In the genomic region with DNA sequence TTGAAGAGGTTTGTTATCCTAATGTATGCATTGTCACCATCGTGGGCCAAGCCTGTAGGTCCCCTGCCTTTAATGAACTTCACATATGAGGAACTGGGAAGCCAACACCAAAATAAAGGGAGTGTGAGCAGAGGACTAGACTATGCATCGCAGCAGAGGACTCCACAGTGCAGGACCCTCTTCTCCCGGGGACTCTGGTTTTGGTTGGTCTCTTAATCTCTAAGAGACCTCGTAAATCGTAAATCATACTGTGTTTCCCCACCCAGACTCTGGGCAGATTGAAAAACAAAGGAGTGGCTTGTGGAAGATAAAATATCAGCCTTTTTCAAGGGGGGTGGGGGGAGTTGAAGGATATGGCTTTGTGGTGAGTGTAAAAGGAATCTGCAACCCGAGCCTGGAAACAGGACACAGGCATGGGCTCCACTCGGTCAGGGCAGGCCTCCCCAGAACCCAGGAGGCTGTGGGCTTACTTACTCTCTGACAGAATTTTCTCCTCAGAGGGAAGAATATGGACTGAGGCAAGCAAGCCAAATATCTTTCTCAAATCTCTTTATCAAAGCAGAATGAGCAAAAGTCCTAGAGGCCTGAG, we compare ENCODE assay signal across 20 mouse cellular contexts.
DNase-seq lines count a peak whose midpoint lies in the region; ATAC-seq and TF ChIP-seq lines count a peak whose summit lies in the region.
"Had no signal": no experiment of that assay in that cellular context is flagged by ENCODE, and none has a peak within 500 bp of the region (broad histone marks: within the 10 kb centered on the region; RNA-seq: fewer than 3 reads in every experiment).

No protein-coding gene starts in this region.

- no peak overlapping the region for H3K4me2 ChIP-seq in limb, embryonic 13.5 days (replicated peaks)
- H3K4me2 ChIP-seq: hindbrain, embryonic 13.5 days; neural tube, embryonic 13.5 days had no signal

- ATAC-seq in limb, embryonic 13.5 days (ENCODE audit: low FRiP score, low read depth), result peak; percentile 54; the same call in 1 of the 2 replicates
- ATAC-seq: activated CD4-positive, CD25-positive, alpha-beta regulatory T cell, adult 4 months; forebrain, embryonic 14.5 days had no signal

- H3K9ac ChIP-seq in limb, embryonic 13.5 days, result no peak overlapping the region
- H3K9ac ChIP-seq: heart, embryonic 15.5 days; hindbrain, embryonic 13.5 days; neural tube, embryonic 13.5 days had no signal

- peak overlapping the region; percentile 88 for H3K27ac ChIP-seq in kidney, adult 2 months (ENCODE audit: insufficient read depth, low read depth, low read length)
- H3K27ac ChIP-seq in limb, embryonic 13.5 days, result no peak overlapping the region
- H3K27ac ChIP-seq: hindbrain, embryonic 13.5 days; macrophage; neural tube, embryonic 13.5 days had no signal

- no peaks in the 10 kb centered on the region for H3K27me3 ChIP-seq in kidney, adult 2 months (replicated peaks; ENCODE audit: control insufficient read depth, insufficient read depth, low read length)
- H3K27me3 ChIP-seq in C2C12 (ENCODE audit: control insufficient read depth, insufficient read depth, insufficient read length), result no peaks in the 10 kb centered on the region
- no peaks in the 10 kb centered on the region for H3K27me3 ChIP-seq in limb, embryonic 13.5 days
- H3K27me3 ChIP-seq: heart, embryonic 15.5 days; hindbrain, embryonic 13.5 days; neural tube, embryonic 13.5 days had no signal

- no peak overlapping the region for H3K4me3 ChIP-seq in kidney, adult 2 months (ENCODE audit: insufficient read depth, low read depth, low read length)
- no peak overlapping the region for H3K4me3 ChIP-seq in C2C12 (ENCODE audit: insufficient read depth, poor library complexity, severe bottlenecking)
- H3K4me3 ChIP-seq in limb, embryonic 13.5 days, result no peak overlapping the region
- H3K4me3 ChIP-seq: heart, embryonic 15.5 days; hindbrain, embryonic 13.5 days; neural tube, embryonic 13.5 days had no signal

- H3K4me1 ChIP-seq in kidney, adult 2 months (ENCODE audit: control insufficient read depth, insufficient read depth, low read length), result peaks cover 6% of the 10 kb centered on the region; the same call in 1 of the 2 replicates
- H3K4me1 ChIP-seq in limb, embryonic 13.5 days, result peaks cover 9% of the 10 kb centered on the region
- H3K4me1 ChIP-seq: hindbrain, embryonic 13.5 days; neural tube, embryonic 13.5 days had no signal

- H3K79me3 ChIP-seq in C2C12 (ENCODE audit: low read depth), result no peaks in the 10 kb centered on the region

- H3ac ChIP-seq in C2C12 (ENCODE audit: control insufficient read depth, insufficient read length, low read depth), result peak overlapping the region; percentile 15

- WGBS in kidney, adult 2 months, result 51% methylated on average over 7 of the region's 7 CpGs
- 36% methylated on average over 7 of the region's 7 CpGs for WGBS in limb, embryonic 13.5 days

- no peaks in the 10 kb centered on the region for H3K79me2 ChIP-seq in C2C12 (ENCODE audit: control insufficient read depth, insufficient read depth)

- no peak for TF ChIP-seq CTCF in kidney, adult 2 months (conservative IDR thresholded peaks at IDR 0.05; ENCODE audit: insufficient read depth, insufficient read length, low read depth, low read length)
- TF ChIP-seq CTCF in C2C12 (IDR thresholded peaks at IDR 0.05; ENCODE audit: control insufficient read depth, insufficient read depth, insufficient read length), result no peak

- peak; percentile 30 for DNase-seq in embryo, embryonic 10.5 days (ENCODE audit: low spot score)
- no peak for DNase-seq in embryo, embryonic 10 days (ENCODE audit: low spot score)
- DNase-seq in kidney, adult 2 months, result no peak
- no peak for DNase-seq in kidney, postnatal 4 days
- DNase-seq in layer of hippocampus, postnatal 14 days (ENCODE audit: low spot score in 2 of 2), result no peak
- no peak for DNase-seq in lung, postnatal 25 days (ENCODE audit: low spot score)
- DNase-seq: adrenal gland, postnatal 25 days; cerebellum, postnatal 25 days; gastrocnemius, postnatal 10 days; kidney, postnatal 14 days; midbrain, embryonic 14.5 days; thymus, adult 18-20 months had no signal

- peaks cover 8% of the 10 kb centered on the region; the same call in 1 of the 2 replicates for H3K9me3 ChIP-seq in limb, embryonic 13.5 days
- H3K9me3 ChIP-seq: heart, embryonic 15.5 days had no signal

- TF ChIP-seq POLR2A in kidney, adult 2 months (IDR thresholded peaks at IDR 0.05; ENCODE audit: low read depth, low read length), result no peak

- H3K36me3 ChIP-seq in kidney, adult 2 months (ENCODE audit: control insufficient read depth, insufficient read depth, low read length), result no peaks in the 10 kb centered on the region
- H3K36me3 ChIP-seq in C2C12 (ENCODE audit: control insufficient read depth, insufficient read depth), result no peaks in the 10 kb centered on the region
- no peaks in the 10 kb centered on the region for H3K36me3 ChIP-seq in limb, embryonic 13.5 days
- H3K36me3 ChIP-seq: heart, embryonic 15.5 days; hindbrain, embryonic 13.5 days; neural tube, embryonic 13.5 days had no signal

TF ChIP-seq in C2C12, 6 proteins besides CTCF, POLR2A, EP300 and RAD21:
- no peak for TF ChIP-seq MAX (IDR thresholded peaks at IDR 0.05)
- no peak for TF ChIP-seq CEBPB (IDR thresholded peaks at IDR 0.05; ENCODE audit: low read depth)
